Mouse (Mus musculus): Measurements from ENCODE around the gene 4933434E20Rik. TPM values are rescaled to one million over a fixed set of nuclear protein-coding genes. Genes with fewer than 3 reads are reported as not detected.

Gene 4933434E20Rik
- total and polyA plus RNA-seq, 3 experiments, result 13.8 to 100 (median 80.8) TPM

Small RNAs within 50 kb of the gene (microRNA-seq; reads per million reads assigned to microRNA genes)
- 14.5 to 14.7 reads per million in 2 experiments for gene Mir190b
- 0 to 1.2 reads per million in 2 experiments for gene Mir7669

Other genes with a start within 250 kb of the 4933434E20Rik start
- 10 to 100 TPM in 1 of 2 experiments, 1 to 10 TPM in 1; 5.8 to 11.3 TPM for gene She, start 220.3 kb upstream of the 4933434E20Rik start, total RNA-seq (2021)
- 2.8 and 4.0 TPM in 2 replicates for gene She, start 220.3 kb upstream of the 4933434E20Rik start, polyA plus RNA-seq (2012; rRNA removed)
- gene Il6ra, start 138.4 kb upstream of the 4933434E20Rik start, total RNA-seq (2021), result 10 to 100 TPM in 1 of 2 experiments, 1 to 10 TPM in 1; 7.9 to 11.5 TPM
- gene Il6ra, start 138.4 kb upstream of the 4933434E20Rik start, polyA plus RNA-seq (2012; rRNA removed), result 5.2 and 5.3 TPM in 2 replicates
- gene Atp8b2, start 88.1 kb upstream of the 4933434E20Rik start, total RNA-seq (2021), result 10 to 100 TPM; 31.9 to 40.1 TPM
- gene Atp8b2, start 88.1 kb upstream of the 4933434E20Rik start, polyA plus RNA-seq (2012; rRNA removed), result 32.5 and 51.2 TPM in 2 replicates
- 100 to 1,000 TPM; 160 to 164 TPM for gene Hax1, start 52.9 kb upstream of the 4933434E20Rik start, total RNA-seq (2021)
- 42.8 and 63.1 TPM in 2 replicates for gene Hax1, start 52.9 kb upstream of the 4933434E20Rik start, polyA plus RNA-seq (2012; rRNA removed)
- 100 to 1,000 TPM; 148 to 181 TPM for gene Ubap2l, start 992 bp downstream of the 4933434E20Rik start, total RNA-seq (2021)
- 96.4 and 103 TPM in 2 replicates for gene Ubap2l, start 992 bp downstream of the 4933434E20Rik start, polyA plus RNA-seq (2012; rRNA removed)
- gene Tpm3, start 21.0 kb downstream of the 4933434E20Rik start, total RNA-seq (2021), result 100 to 1,000 TPM; 198 to 209 TPM
- 44.8 and 86.7 TPM in 2 replicates for gene Tpm3, start 21.0 kb downstream of the 4933434E20Rik start, polyA plus RNA-seq (2012; rRNA removed)
- under 1 TPM; 0.63 to 0.66 TPM for gene Nup210l, start 52.5 kb downstream of the 4933434E20Rik start, total RNA-seq (2021)
- gene Nup210l, start 52.5 kb downstream of the 4933434E20Rik start, polyA plus RNA-seq (2012; rRNA removed), result 0.26 TPM in 2 replicates
- gene Rps27, start 162.0 kb downstream of the 4933434E20Rik start, total RNA-seq (2021), result 1,000 to 10,000 TPM; 2,025 to 2,159 TPM
- 179 and 206 TPM in 2 replicates for gene Rps27, start 162.0 kb downstream of the 4933434E20Rik start, polyA plus RNA-seq (2012; rRNA removed)
- 10 to 100 TPM; 24.4 to 33.6 TPM for gene Rab13, start 162.1 kb downstream of the 4933434E20Rik start, total RNA-seq (2021)
- gene Rab13, start 162.1 kb downstream of the 4933434E20Rik start, polyA plus RNA-seq (2012; rRNA removed), result 14.3 and 22.0 TPM in 2 replicates
- 10 to 100 TPM; 57.9 to 69.1 TPM for gene Jtb, start 180.0 kb downstream of the 4933434E20Rik start, total RNA-seq (2021)
- 182 and 198 TPM in 2 replicates for gene Jtb, start 180.0 kb downstream of the 4933434E20Rik start, polyA plus RNA-seq (2012; rRNA removed)
- 1 to 10 TPM in 1 of 2 experiments, under 1 TPM in 1; 0.61 to 1.2 TPM for gene Creb3l4, start 191.9 kb downstream of the 4933434E20Rik start, total RNA-seq (2021)
- gene Creb3l4, start 191.9 kb downstream of the 4933434E20Rik start, polyA plus RNA-seq (2012; rRNA removed), result 0.28 and 0.61 TPM in 2 replicates
- gene Slc39a1, start 196.5 kb downstream of the 4933434E20Rik start, total RNA-seq (2021), result 100 to 1,000 TPM; 124 to 160 TPM
- gene Slc39a1, start 196.5 kb downstream of the 4933434E20Rik start, polyA plus RNA-seq (2012; rRNA removed), result 93.2 and 105 TPM in 2 replicates
- 10 to 100 TPM; 41.5 to 46.5 TPM for gene Crtc2, start 202.5 kb downstream of the 4933434E20Rik start, total RNA-seq (2021)
- gene Crtc2, start 202.5 kb downstream of the 4933434E20Rik start, polyA plus RNA-seq (2012; rRNA removed), result 60.1 and 74.9 TPM in 2 replicates
- 1 to 10 TPM; 7.8 to 7.9 TPM for gene Dennd4b, start 213.5 kb downstream of the 4933434E20Rik start, total RNA-seq (2021)
- gene Dennd4b, start 213.5 kb downstream of the 4933434E20Rik start, polyA plus RNA-seq (2012; rRNA removed), result 27.9 and 28.6 TPM in 2 replicates
- 10 to 100 TPM; 54.8 to 72.5 TPM for gene Gatad2b, start 241.5 kb downstream of the 4933434E20Rik start, total RNA-seq (2021)
- gene Gatad2b, start 241.5 kb downstream of the 4933434E20Rik start, polyA plus RNA-seq (2012; rRNA removed), result 15.0 and 20.1 TPM in 2 replicates